Mouse (Mus musculus): ENCODE results near the gene Hilpda.

DNA sequence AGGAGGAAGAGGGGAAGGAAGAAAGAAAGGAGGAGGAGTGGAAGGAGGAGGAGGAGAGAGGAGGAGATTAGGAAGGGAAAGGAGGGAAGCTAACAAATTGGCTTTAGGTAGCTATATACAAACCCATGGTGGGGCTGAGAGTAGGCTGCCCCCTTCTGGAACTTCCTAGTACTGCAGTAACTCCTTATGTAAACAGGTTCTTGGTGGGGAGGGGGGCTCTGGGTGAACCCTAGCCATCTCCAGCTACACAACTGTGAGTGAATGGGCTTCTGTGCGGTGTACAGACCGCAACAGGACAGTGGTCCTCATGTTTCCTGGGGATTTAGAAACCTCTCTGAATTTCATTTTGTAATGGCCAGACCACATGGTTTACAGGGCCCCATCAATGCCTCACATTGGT lies 31.5 kb upstream of the Hilpda start:
- TF ChIP-seq GATA1 (IDR thresholded peaks at IDR 0.05; ENCODE audit: borderline replicate concordance, low read length) (no peak), FLI1 (IDR thresholded peaks at IDR 0.05; ENCODE audit: low read length) (no peak)

Data from megakaryocyte, embryonic 14.5 days (primary cell).